Mouse (Mus musculus) lung, postnatal 0 days (tissue): ENCODE measurements around the gene Usp54.

Experiments
- CTCF ChIP-seq: IDR thresholded peaks from 2 replicates; pipeline ENCODE4 v1.5.1; 2016; ENCODE audit warnings: antibody characterized with exemption, mild to moderate bottlenecking
- EP300 ChIP-seq: IDR thresholded peaks from 2 replicates; pipeline ENCODE4 v1.6.1; 2016; ENCODE audit warnings: antibody characterized with exemption, mild to moderate bottlenecking, control low read depth

DNA sequence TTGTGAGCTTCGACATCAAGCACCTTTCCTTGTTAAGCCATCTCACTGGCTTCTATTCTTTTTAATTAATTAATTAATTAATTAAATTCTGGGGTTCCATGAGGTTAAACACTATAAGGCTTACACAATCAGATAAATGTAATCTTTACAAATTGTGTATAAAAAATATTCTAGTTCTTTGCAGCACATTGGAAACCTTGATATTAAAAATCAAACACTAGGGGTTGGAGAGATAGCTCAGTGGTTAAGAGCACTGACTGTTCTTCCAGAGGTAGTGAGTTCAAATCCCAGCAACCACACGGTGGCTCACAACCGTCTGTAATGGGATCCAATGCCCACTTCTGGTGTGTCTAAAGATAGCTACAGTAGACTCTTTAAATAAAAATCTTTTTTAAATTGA lies 18.0 kb downstream of the Usp54 start:
- TF ChIP-seq CTCF = no peak
- no peak for TF ChIP-seq EP300
